Mouse (Mus musculus) induced T-regulatory cell, adult 2 months (primary cell): ENCODE measurements around the gene Mmd2.

Source experiments
- DNase-seq: peaks from one replicate; pipeline ENCODE4 v3.0.0-alpha.2; 2012; ENCODE audit warnings: low read depth

The Mmd2 gene

GRCm38 (mm10) chr5:142605288-142605687, 3.3 kb downstream of the Mmd2 start:
- DNase-seq, result no peak

GRCm38 (mm10) chr5:142604379-142604778, 4.2 kb downstream of the Mmd2 start:
- DNase-seq, result no peak

- no peak for DNase-seq
These were observed 10.8 kb downstream of the Mmd2 start for GRCm38 (mm10) chr5:142597648-142598390.

- DNase-seq, result no peak
These were observed 11.9 kb downstream of the Mmd2 start for GRCm38 (mm10) chr5:142596723-142597122.

- DNase-seq, result no peak
These were observed 12.9 kb downstream of the Mmd2 start for GRCm38 (mm10) chr5:142595698-142596097.

- DNase-seq, result no peak
These were observed 17.5 kb downstream of the Mmd2 start for GRCm38 (mm10) chr5:142590953-142591616.

- no peak for DNase-seq
These were observed 24.9 kb downstream of the Mmd2 start for GRCm38 (mm10) chr5:142583616-142584126.

- DNase-seq, result peak; percentile 53
These were observed 27.1 kb downstream of the Mmd2 start for GRCm38 (mm10) chr5:142581517-142581916.

- peak; percentile 9 for DNase-seq
These were observed 30.4 kb downstream of the Mmd2 start for GRCm38 (mm10) chr5:142578192-142578591.

GRCm38 (mm10) chr5:142576832-142577231, 31.8 kb downstream of the Mmd2 start:
- DNase-seq, result no peak

- no peak for DNase-seq
These were observed 34.1 kb downstream of the Mmd2 start for GRCm38 (mm10) chr5:142574323-142575057.

- DNase-seq, result no peak
These were observed 44.0 kb downstream of the Mmd2 start for GRCm38 (mm10) chr5:142564606-142565005.

GRCm38 (mm10) chr5:142560261-142560660, 48.3 kb downstream of the Mmd2 start:
- no peak for DNase-seq

- peak; percentile 71 for DNase-seq
These were observed 51.1 kb downstream of the Mmd2 start for GRCm38 (mm10) chr5:142557397-142558067.

GRCm38 (mm10) chr5:142556721-142557120, 51.9 kb downstream of the Mmd2 start:
- no peak for DNase-seq

- no peak for DNase-seq
These were observed 52.7 kb downstream of the Mmd2 start for GRCm38 (mm10) chr5:142555866-142556265.

GRCm38 (mm10) chr5:142550706-142551652, 57.6 kb downstream of the Mmd2 start, which contains the start of gene Radil:
Radil (minus strand) TSS chr5:142551098.
- peak; percentile 86 for DNase-seq

- no peak for DNase-seq
These were observed 58.5 kb downstream of the Mmd2 start for GRCm38 (mm10) chr5:142549961-142550705.

GRCm38 (mm10) chr5:142549441-142549840, 59.2 kb downstream of the Mmd2 start:
- DNase-seq, result no peak

GRCm38 (mm10) chr5:142547066-142547465, 61.5 kb downstream of the Mmd2 start:
- DNase-seq, result no peak
